Mouse (Mus musculus) embryonic facial prominence, embryonic 12.5 days (tissue): Measurements from ENCODE around the gene Stk10. TPM values are rescaled to one million over a fixed set of nuclear protein-coding genes. Genes with fewer than 3 reads are reported as not detected.

Source experiments
- ATAC-seq: fragments of 200-750 bp; cut with Nextera tagmentation; 2 replicates; pipeline ENCODE4 v1.8.0; 2017; ENCODE audit not compliant: insufficient number of reproducible peaks, insufficient read depth, low FRiP score, low TSS enrichment
- H3K27ac ChIP-seq: fragments of 300-500 bp; sonication (generic); 2 replicates; pipeline ENCODE4 v1.5.1; 2016; ENCODE audit warnings: mild to moderate bottlenecking
- H3K27me3 ChIP-seq: fragments of 300-500 bp; sonication (generic); 2 replicates; pipeline ENCODE4 v1.6.1; 2016; ENCODE audit warnings: mild to moderate bottlenecking, moderate library complexity
- H3K36me3 ChIP-seq: fragments of 300-500 bp; sonication (generic); 2 replicates; pipeline ENCODE4 v1.6.1; 2016; ENCODE audit warnings: mild to moderate bottlenecking
- H3K4me1 ChIP-seq: fragments of 300-500 bp; sonication (generic); 2 replicates; pipeline ENCODE4 v1.6.1; 2016
- H3K4me2 ChIP-seq: fragments of 300-500 bp; sonication (generic); replicated peaks from 2 replicates; pipeline ENCODE4 v1.6.1; 2016; ENCODE audit warnings: mild to moderate bottlenecking, moderate library complexity
- H3K4me3 ChIP-seq: fragments of 300-500 bp; sonication (generic); 2 replicates; pipeline ENCODE4 v1.5.1; 2016; ENCODE audit warnings: mild to moderate bottlenecking
- H3K9ac ChIP-seq: fragments of 300-500 bp; sonication (generic); 2 replicates; pipeline ENCODE4 v1.6.1; 2016; ENCODE audit warnings: mild to moderate bottlenecking, moderate library complexity
- H3K9me3 ChIP-seq: fragments of 300-500 bp; sonication (generic); 2 replicates; pipeline ENCODE4 v1.6.1; 2016; ENCODE audit warnings: mild to moderate bottlenecking, moderate library complexity
- WGBS: fragments of 180-500 bp; shearing (Covaris S2); methylation state at CpG from one replicate; pipeline ENCODE4 v1.1.7; 2016; 5-methylcytosine and 5-hydroxymethylcytosine counted together
- polyA plus RNA-seq: library from polyadenylated mRNA; unstranded; fragments of >200 nt; fragmentation: Nextera tagmentation; extraction: Ambion mirVana; gene quantifications from 2 replicates; pipeline ENCODE4 v1.2.1, GENCODE M21; 2016

Gene Stk10
- polyA plus RNA-seq, 1 experiment from 2014 or later: 3.2 TPM

DNA sequence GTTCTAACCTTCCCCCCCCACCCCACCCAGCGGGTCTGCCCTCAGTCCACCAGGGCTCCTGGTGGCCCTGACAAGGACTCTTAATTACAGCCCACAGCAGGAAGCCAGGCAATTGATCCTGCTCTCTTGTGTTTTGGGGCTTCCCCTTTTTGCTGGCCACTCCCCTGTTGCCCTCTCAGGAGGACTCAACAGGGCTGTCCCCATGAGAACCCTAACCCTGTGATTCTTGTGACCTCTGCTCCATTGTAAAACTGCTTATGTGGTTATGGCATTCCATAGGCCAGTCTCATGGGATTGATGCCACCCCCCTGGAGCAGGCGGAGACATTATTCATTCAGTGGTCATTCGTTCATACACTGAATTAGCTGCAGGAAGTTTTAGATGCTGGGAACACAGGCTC lies 30.6 kb downstream of the Stk10 start:
- Histone ChIP-seq H3K4me1 (peaks cover 14% of the 10 kb centered on the region), H3K27me3 (no peaks in the 10 kb centered on the region), H3K27ac (no peak overlapping the region), H3K4me3 (no peak overlapping the region), H3K36me3 (no peaks in the 10 kb centered on the region), H3K9me3 (no peaks in the 10 kb centered on the region), H3K4me2 (no peak overlapping the region), H3K9ac (no peak overlapping the region)
- no peak for ATAC-seq
- 33% methylated on average over 3 of the region's 3 CpGs for WGBS

- Histone ChIP-seq H3K4me2 (no peak overlapping the region), H3K4me3 (no peak overlapping the region), H3K9me3 (no peaks in the 10 kb centered on the region), H3K9ac (no peak overlapping the region), H3K36me3 (no peaks in the 10 kb centered on the region), H3K27ac (no peak overlapping the region), H3K4me1 (peaks cover 12% of the 10 kb centered on the region), H3K27me3 (no peaks in the 10 kb centered on the region)
- ATAC-seq: no peak
- WGBS: 42% methylated on average over 4 of the region's 4 CpGs
These were observed 31.5 kb downstream of the Stk10 start for GRCm38 (mm10) chr11:32564629-32565028.

GRCm38 (mm10) chr11:32565088-32565487 lies 32.0 kb downstream of the Stk10 start:
- no peak overlapping the region for H3K27ac ChIP-seq
- H3K36me3 ChIP-seq: no peaks in the 10 kb centered on the region
- H3K27me3 ChIP-seq: no peaks in the 10 kb centered on the region
- no peak overlapping the region for H3K9ac ChIP-seq
- no peak for ATAC-seq
- no peak overlapping the region for H3K4me2 ChIP-seq
- no peak overlapping the region for H3K4me3 ChIP-seq
- H3K9me3 ChIP-seq: no peaks in the 10 kb centered on the region
- H3K4me1 ChIP-seq: peaks cover 12% of the 10 kb centered on the region
- 36% methylated on average over 8 of the region's 8 CpGs for WGBS

DNA sequence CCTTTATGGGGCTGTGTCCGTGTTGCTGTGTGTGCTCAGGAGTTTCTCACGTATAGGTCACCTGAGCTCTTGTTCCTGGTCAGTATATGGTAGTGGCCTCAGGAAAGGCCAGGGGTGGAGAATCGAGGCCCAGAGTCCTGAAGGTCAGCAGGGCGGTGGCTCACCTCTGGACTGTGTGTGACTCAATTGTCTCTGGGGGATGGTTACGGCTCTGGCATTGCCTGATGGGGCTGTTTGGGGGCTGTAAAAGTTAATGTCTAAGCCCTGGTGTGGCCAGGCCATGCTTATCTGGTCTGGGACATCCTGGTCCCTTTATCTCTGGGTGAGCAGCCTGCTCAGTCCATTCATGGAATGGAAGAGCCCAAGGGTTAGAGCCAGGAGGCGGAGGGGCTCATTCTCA lies 33.1 kb downstream of the Stk10 start:
- H3K4me2 ChIP-seq: no peak overlapping the region
- WGBS: 82% methylated on average over 6 of the region's 6 CpGs
- ATAC-seq: no peak

GRCm38 (mm10) chr11:32567000-32567855 lies 34.1 kb downstream of the Stk10 start:
- Histone ChIP-seq H3K9ac (no peak overlapping the region), H3K4me2 (no peak overlapping the region), H3K27me3 (no peaks in the 10 kb centered on the region), H3K4me1 (peaks cover 12% of the 10 kb centered on the region), H3K9me3 (no peaks in the 10 kb centered on the region), H3K36me3 (no peaks in the 10 kb centered on the region), H3K27ac (no peak overlapping the region), H3K4me3 (no peak overlapping the region)
- no peak for ATAC-seq
- WGBS: 84% methylated on average over 10 of the region's 10 CpGs

More for the DNA sequence above, 33.1 kb downstream of the Stk10 start:
- no peak overlapping the region for H3K4me3 ChIP-seq
- H3K9ac ChIP-seq: no peak overlapping the region
- H3K4me1 ChIP-seq: peaks cover 12% of the 10 kb centered on the region
- H3K36me3 ChIP-seq: no peaks in the 10 kb centered on the region
- H3K9me3 ChIP-seq: no peaks in the 10 kb centered on the region
- no peak overlapping the region for H3K27ac ChIP-seq
- no peaks in the 10 kb centered on the region for H3K27me3 ChIP-seq

DNA sequence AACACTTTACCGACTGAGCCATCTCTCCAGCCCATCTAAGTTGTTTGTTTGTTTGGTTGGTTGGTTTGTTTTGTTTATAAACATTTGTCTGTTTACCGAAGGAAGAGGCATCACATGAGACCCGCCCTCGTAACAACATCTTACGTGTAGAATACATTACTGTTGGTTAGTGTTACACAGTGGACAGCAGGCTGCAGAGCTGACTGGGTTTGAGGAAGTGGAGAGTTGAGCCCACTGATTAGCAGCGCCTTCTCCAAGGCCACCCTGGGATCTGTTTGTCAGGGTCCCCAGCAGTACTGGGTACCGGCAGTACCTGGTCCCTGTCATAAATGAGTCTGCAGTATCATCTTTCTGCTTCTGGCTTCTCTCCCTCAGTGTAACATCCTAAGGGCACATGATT lies 35.0 kb downstream of the Stk10 start:
- H3K27ac ChIP-seq: no peak overlapping the region
- H3K4me3 ChIP-seq: no peak overlapping the region
- WGBS: 88% methylated on average over 7 of the region's 7 CpGs
- no peaks in the 10 kb centered on the region for H3K9me3 ChIP-seq
- no peaks in the 10 kb centered on the region for H3K36me3 ChIP-seq
- H3K9ac ChIP-seq: no peak overlapping the region
- peaks cover 12% of the 10 kb centered on the region for H3K4me1 ChIP-seq
- no peaks in the 10 kb centered on the region for H3K27me3 ChIP-seq
- no peak overlapping the region for H3K4me2 ChIP-seq
- ATAC-seq: no peak

- H3K27ac ChIP-seq: no peak overlapping the region
- H3K9ac ChIP-seq: no peak overlapping the region
- H3K27me3 ChIP-seq: no peaks in the 10 kb centered on the region
- peaks cover 9% of the 10 kb centered on the region for H3K4me1 ChIP-seq
- H3K36me3 ChIP-seq: no peaks in the 10 kb centered on the region
- no peak overlapping the region for H3K4me2 ChIP-seq
- H3K9me3 ChIP-seq: no peaks in the 10 kb centered on the region
- WGBS: 88% methylated on average over 15 of the region's 15 CpGs
- H3K4me3 ChIP-seq: no peak overlapping the region
- ATAC-seq: no peak
These were observed 35.7 kb downstream of the Stk10 start for GRCm38 (mm10) chr11:32568637-32569293.

DNA sequence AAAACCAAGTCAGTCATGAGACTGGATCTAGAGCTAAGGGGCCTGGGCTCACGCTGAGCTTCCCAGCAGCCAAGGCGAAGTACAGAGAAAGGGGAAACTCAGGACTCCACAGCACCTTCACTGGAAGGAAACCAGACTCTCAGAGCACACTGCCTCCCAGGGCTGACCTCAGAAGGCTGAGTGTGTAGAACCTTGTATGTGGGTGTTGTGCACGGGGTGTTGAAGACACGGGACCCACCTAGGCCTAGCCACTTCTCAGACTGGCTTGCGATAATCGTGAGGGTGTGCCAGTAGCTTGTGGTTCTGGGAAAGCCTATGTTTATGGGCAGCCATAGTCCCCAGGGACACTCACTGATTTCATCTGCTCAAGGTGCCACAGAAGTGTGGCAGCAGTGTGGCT lies 38.0 kb downstream of the Stk10 start:
- no peak overlapping the region for H3K4me3 ChIP-seq
- no peak overlapping the region for H3K9ac ChIP-seq
- H3K27ac ChIP-seq: no peak overlapping the region
- H3K4me2 ChIP-seq: no peak overlapping the region
- H3K36me3 ChIP-seq: no peaks in the 10 kb centered on the region
- 86% methylated on average over 6 of the region's 6 CpGs for WGBS
- no peaks in the 10 kb centered on the region for H3K9me3 ChIP-seq
- ATAC-seq: no peak
- no peaks in the 10 kb centered on the region for H3K27me3 ChIP-seq
- 0 out of 2 replicates have a peak, but pooled peaks cover 2% of the 10 kb centered on the region for H3K4me1 ChIP-seq

GRCm38 (mm10) chr11:32573669-32574068 lies 40.6 kb downstream of the Stk10 start:
- H3K4me3 ChIP-seq: no peak overlapping the region
- H3K4me2 ChIP-seq: no peak overlapping the region
- 88% methylated on average over 2 of the region's 2 CpGs for WGBS
- no peak overlapping the region for H3K9ac ChIP-seq
- no peaks in the 10 kb centered on the region for H3K36me3 ChIP-seq
- no peaks in the 10 kb centered on the region for H3K9me3 ChIP-seq
- H3K4me1 ChIP-seq: peaks cover 8% of the 10 kb centered on the region; the same call in 1 of the 2 replicates
- ATAC-seq: no peak
- no peak overlapping the region for H3K27ac ChIP-seq
- H3K27me3 ChIP-seq: no peaks in the 10 kb centered on the region

DNA sequence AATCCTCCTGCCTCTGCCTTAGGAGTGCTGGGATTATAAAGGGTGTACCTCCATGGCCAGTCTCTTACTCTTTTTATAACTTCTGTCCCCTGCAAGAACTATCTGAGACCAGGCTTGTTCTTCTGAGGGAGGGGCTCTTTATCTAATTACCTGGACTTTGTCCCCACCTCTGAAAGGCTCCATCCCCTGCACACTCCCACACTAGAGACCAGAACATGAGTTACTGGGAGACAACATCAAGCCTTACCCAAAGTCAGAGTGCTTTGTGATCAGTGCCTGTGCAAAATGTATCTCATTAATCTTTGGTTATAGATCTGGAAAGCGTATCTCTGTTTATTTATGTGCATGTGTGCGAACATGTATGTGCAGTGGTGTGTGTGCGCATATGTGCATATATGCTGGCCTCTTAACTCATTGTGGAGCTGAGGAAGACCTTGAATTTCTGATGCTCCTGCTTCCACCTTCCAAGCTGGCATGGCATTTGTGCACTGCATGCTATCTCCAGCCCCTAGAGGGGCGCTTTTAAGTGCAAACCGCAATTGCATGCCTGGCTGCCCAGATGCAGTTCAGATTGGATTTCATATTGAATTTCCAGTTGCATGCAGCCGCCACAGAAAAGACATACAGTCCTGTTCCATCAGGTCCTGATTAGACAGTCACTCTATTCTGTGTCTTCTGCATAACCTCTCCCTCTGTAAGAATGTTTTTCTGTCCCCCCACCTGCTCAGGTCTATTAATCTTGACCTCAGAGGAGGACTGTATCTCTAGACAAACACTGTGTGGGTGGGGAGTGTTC lies 43.1 kb downstream of the Stk10 start:
- Histone ChIP-seq H3K4me1 (peaks cover 8% of the 10 kb centered on the region; the same call in 1 of the 2 replicates), H3K9ac (no peak overlapping the region), H3K4me2 (no peak overlapping the region), H3K9me3 (no peaks in the 10 kb centered on the region), H3K36me3 (no peaks in the 10 kb centered on the region), H3K27ac (no peak overlapping the region), H3K27me3 (no peaks in the 10 kb centered on the region), H3K4me3 (no peak overlapping the region)
- WGBS: 65% methylated on average over 6 of the region's 6 CpGs
- no peak for ATAC-seq

DNA sequence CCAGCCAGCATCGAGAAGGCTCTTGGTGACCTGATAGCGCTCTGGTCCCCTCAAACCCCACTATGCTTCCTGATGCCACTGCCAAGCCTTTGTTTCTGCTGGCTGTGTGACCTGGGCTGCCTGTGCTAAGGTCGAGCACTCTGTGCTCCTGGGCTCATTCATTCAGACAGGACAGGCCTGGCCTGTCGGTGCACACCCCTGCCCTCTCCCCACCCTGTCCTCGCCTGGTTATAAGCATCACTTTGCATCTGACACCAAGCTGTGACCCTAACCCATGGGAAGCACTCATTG lies 43.6 kb downstream of the Stk10 start:
- Histone ChIP-seq H3K9me3 (no peaks in the 10 kb centered on the region), H3K4me2 (no peak overlapping the region), H3K36me3 (no peaks in the 10 kb centered on the region), H3K27me3 (no peaks in the 10 kb centered on the region), H3K4me3 (no peak overlapping the region), H3K4me1 (peaks cover 8% of the 10 kb centered on the region; the same call in 1 of the 2 replicates), H3K9ac (no peak overlapping the region), H3K27ac (no peak overlapping the region)
- no peak for ATAC-seq
- 64% methylated on average over 5 of the region's 5 CpGs for WGBS
